Mouse (Mus musculus) stomach, embryonic 16.5 days (tissue): ENCODE measurements around the gene Zscan26. TPM values are rescaled to one million over a fixed set of nuclear protein-coding genes. Genes with fewer than 3 reads are reported as not detected.
A peak's percentile ranks its signal among the peaks of the same experiment; 100 is the strongest.
"Not testable (repeated sequence)": the region's sequence is repeated elsewhere in the genome, so short reads cannot be mapped to it uniquely, and the experiment has no call there.

Experiments used
- ATAC-seq: fragments of 200-750 bp; cut with Nextera tagmentation; 2 replicates; pipeline ENCODE4 v1.8.0; 2017; ENCODE audit warnings: moderate number of reproducible peaks, moderate TSS enrichment; ENCODE audit not compliant: insufficient read depth, low FRiP score
- H3K27ac ChIP-seq: fragments of 300-500 bp; sonication (generic); 2 replicates; pipeline ENCODE4 v1.5.1; 2014; ENCODE audit warnings: low read length
- H3K27me3 ChIP-seq: fragments of 300-500 bp; sonication (generic); 2 replicates; pipeline ENCODE4 v1.6.1; 2014; ENCODE audit warnings: low read length, control low read depth, mixed read lengths; ENCODE audit not compliant: control insufficient read depth, insufficient read depth
- H3K36me3 ChIP-seq: fragments of 300-500 bp; sonication (generic); 2 replicates; pipeline ENCODE4 v1.6.1; 2014; ENCODE audit warnings: low read length; ENCODE audit not compliant: control insufficient read depth, insufficient read depth
- H3K4me1 ChIP-seq: fragments of 300-500 bp; sonication (generic); 2 replicates; pipeline ENCODE4 v1.6.1; 2014; ENCODE audit warnings: low read length, control low read depth, mixed read lengths; ENCODE audit not compliant: control insufficient read depth, insufficient read depth
- H3K4me2 ChIP-seq: fragments of 300-500 bp; sonication (generic); 2 replicates; pipeline ENCODE4 v1.6.1; 2014; ENCODE audit warnings: low read depth, low read length, mixed read lengths
- H3K4me3 ChIP-seq: fragments of 300-500 bp; sonication (generic); replicated peaks from 2 replicates; pipeline ENCODE4 v1.5.1; 2014; ENCODE audit warnings: mild to moderate bottlenecking, low read length
- H3K9ac ChIP-seq: fragments of 300-500 bp; sonication (generic); 2 replicates; pipeline ENCODE4 v1.6.1; 2014; ENCODE audit warnings: low read length
- H3K9me3 ChIP-seq: fragments of 300-500 bp; sonication (generic); replicated peaks from 2 replicates; pipeline ENCODE4 v1.6.1; 2016; ENCODE audit warnings: low read length, control low read depth; ENCODE audit not compliant: control insufficient read depth
- whole genome bisulfite sequencing: fragments of 180-500 bp; shearing (Covaris S2); extraction: QIAGEN DNeasy Blood & Tissue Kit; methylation state at CpG from one replicate; pipeline ENCODE4 v1.1.7; 2014; 5-methylcytosine and 5-hydroxymethylcytosine counted together
- polyA plus RNA-seq: library from polyadenylated mRNA; unstranded; fragments of >200 nt; fragmentation: Nextera tagmentation; extraction: Ambion mirVana; gene quantifications from 2 replicates; pipeline ENCODE4 v1.2.1, GENCODE M21; 2015

The Zscan26 gene
- polyA plus RNA-seq = 27.1 and 30.3 TPM in 2 replicates

DNA sequence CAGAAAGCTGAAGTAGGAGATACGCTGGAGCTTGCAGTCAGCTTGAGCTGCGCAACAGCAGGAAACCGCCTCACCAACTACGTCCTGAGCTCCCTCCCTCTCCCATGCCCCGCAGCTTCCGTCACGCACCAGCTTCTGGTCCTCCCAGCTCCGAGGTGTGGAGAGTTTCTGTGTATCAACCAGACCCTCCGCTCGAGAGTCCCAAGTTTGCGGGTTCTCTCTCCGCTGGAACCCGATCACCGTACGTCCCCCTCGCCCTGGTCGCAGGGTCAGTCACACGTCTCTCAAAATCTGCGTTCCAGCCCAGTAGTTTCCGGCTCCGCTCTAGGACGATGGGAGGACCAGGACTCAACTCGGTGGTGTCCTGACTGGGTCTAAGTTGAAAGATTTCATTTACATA, at the start of gene Zscan26:
Gene Zscan26 (minus strand): TSS at position 282 of the 400 bp plus-strand sequence.
- Histone ChIP-seq H3K4me2 (peak within 1 kb of the TSS; percentile 72), H3K9ac (peak within 1 kb of the TSS; percentile 80), H3K27ac (peak within 1 kb of the TSS; percentile 77), H3K4me1 (peaks cover 6% of the 10 kb centered on the region; the same call in 1 of the 2 replicates), H3K9me3 (no peaks in the 10 kb centered on the region), H3K4me3 (peak within 1 kb of the TSS; percentile 56), H3K36me3 (no peaks in the 10 kb centered on the region), H3K27me3 (no peaks in the 10 kb centered on the region)
- peak; percentile 85 for ATAC-seq
- WGBS = under 1% methylated on average over 23 of the region's 23 CpGs

DNA sequence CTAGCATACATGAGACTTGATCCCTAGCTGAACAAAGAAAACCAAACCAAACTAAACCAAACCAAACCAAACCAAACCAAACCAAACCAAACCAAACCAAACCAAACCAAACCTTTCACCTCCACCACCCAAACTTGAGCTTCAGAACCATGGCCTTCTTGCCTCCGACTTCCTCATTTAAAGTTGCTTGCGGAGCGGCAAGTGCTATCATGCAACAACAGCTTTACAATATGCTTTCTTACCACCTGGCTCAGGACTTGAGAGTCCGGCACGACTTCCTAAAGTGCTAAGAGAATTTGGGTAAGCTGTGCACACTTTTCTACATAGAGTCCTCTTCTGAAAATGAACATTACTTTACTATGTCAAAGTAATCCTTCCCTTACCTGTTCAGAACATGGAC, 48.8 kb upstream of the Zscan26 start:
- Histone ChIP-seq H3K4me2 (no peak overlapping the region), H3K4me3 (no peak overlapping the region), H3K27me3 (no peaks in the 10 kb centered on the region), H3K4me1 (0 out of 2 replicates have a peak, but pooled peaks cover 4% of the 10 kb centered on the region), H3K27ac (no peak overlapping the region), H3K9me3 (no peaks in the 10 kb centered on the region), H3K36me3 (no peaks in the 10 kb centered on the region), H3K9ac (no peak overlapping the region)
- 86% methylated on average over 5 of the region's 5 CpGs for WGBS
- ATAC-seq = no peak

DNA sequence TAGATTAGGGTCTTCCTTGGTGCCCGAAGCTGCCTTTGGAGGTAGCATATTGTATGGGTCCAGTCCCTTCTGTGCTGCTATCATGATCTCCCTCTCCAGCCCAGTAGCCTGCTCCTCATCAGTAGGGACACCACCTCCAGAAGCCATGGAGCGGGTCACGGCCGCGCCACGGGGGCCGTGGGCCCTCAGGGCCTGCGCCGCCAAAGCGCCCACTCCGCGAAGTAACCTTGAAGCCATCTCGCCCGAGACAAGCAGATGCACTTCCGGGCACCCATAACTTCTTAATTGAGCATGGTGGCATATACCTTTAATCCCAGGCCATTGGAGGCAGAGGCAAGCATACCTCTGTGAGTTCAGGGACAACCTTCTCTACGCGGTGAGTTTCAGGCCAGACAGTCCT, 47.7 kb upstream of the Zscan26 start, which contains the start of gene Gm11273:
Gene Gm11273 (minus strand): TSS at position 237 of the 400 bp plus-strand sequence.
- 90% methylated on average over 17 of the region's 17 CpGs for WGBS
- H3K9me3 ChIP-seq, H3K4me2 ChIP-seq, H3K9ac ChIP-seq, H3K27ac ChIP-seq, H3K36me3 ChIP-seq, H3K27me3 ChIP-seq, ATAC-seq, H3K4me3 ChIP-seq, H3K4me1 ChIP-seq: not testable (repeated sequence)

DNA sequence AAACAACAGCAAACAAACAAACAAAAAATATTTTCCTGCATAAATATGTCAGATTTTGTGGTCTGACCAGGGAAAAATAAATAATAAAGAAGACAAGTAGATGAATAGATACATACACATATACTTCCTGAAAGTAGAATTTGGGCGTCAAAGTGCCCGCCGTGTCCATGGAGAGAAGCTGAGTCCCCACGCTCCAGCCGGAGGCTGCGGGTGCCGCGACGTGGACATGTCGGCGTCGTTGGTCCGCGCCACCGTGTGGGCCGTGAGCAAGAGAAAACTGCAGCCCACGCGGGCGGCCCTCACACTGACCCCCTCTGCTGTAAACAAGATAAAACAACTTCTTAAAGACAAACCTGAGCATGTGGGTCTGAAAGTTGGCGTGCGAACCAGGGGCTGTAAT, 41.5 kb upstream of the Zscan26 start, which contains the start of gene AK157302:
Gene AK157302 (plus strand): TSS at position 144 of the 400 bp plus-strand sequence.
- no peak within 1 kb of the TSS for H3K9ac ChIP-seq
- 93% methylated on average over 21 of the region's 21 CpGs for WGBS
- no peaks in the 10 kb centered on the region for H3K36me3 ChIP-seq
- H3K27me3 ChIP-seq = no peaks in the 10 kb centered on the region
- H3K27ac ChIP-seq = no peak within 1 kb of the TSS
- ATAC-seq = no peak
- H3K4me2 ChIP-seq = no peak within 1 kb of the TSS
- H3K4me3 ChIP-seq = no peak within 1 kb of the TSS
- no peaks in the 10 kb centered on the region for H3K4me1 ChIP-seq
- H3K9me3 ChIP-seq = no peaks in the 10 kb centered on the region

DNA sequence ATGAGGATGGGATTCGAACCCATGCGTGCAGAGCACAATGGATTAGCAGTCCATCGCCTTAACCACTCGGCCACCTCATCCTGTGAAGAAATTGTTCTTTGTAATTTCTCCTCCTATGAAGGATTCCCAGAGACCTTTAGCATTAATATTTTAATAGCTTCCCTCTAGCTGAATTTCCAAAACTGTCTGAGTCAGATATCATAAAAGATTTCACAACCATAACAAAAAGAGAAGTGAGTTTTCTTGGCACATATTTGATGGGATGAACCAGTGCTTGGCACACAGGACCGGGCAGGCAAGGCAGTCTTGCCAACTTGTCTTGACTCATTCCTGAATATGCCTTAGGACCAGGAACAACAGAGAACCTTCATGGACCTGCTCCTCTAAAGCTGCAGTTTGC, 39.3 kb upstream of the Zscan26 start:
- Histone ChIP-seq H3K9me3 (no peaks in the 10 kb centered on the region), H3K27ac (no peak overlapping the region)
- ATAC-seq = no peak

DNA sequence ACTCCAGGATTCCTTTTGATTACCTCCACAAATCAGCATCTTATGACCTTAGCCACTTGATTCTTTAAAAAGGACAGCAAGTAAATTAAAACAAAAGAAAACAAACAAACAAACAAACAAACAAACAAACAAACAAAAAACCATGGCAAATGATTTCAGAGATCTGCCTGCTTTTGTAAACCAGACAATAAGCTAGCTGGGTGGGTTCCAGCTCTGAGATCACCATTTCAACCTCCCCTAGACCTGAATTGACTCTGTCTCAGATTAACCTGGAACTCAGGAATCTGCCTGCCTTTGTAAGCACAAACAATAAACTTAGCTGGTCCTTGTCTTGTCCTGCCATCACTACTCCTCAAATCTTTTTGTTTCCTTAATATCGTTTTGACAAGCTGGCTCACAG, 33.4 kb upstream of the Zscan26 start:
- no peaks in the 10 kb centered on the region for H3K36me3 ChIP-seq
- ATAC-seq = no peak
- H3K9me3 ChIP-seq = 0 out of 2 replicates have a peak, but pooled peaks cover 4% of the 10 kb centered on the region
- H3K9ac ChIP-seq = no peak overlapping the region
- H3K27ac ChIP-seq = no peak overlapping the region
- H3K4me3 ChIP-seq = no peak overlapping the region
- H3K4me2 ChIP-seq = no peak overlapping the region
- H3K4me1 ChIP-seq = no peaks in the 10 kb centered on the region
- H3K27me3 ChIP-seq = no peaks in the 10 kb centered on the region
- 89% methylated on average over 1 of the region's 1 CpGs for WGBS

More for the DNA sequence above, 39.3 kb upstream of the Zscan26 start:
- Histone ChIP-seq H3K4me1 (no peaks in the 10 kb centered on the region), H3K36me3 (no peaks in the 10 kb centered on the region), H3K27me3 (no peaks in the 10 kb centered on the region), H3K4me3 (no peak overlapping the region), H3K4me2 (no peak overlapping the region), H3K9ac (no peak overlapping the region)
- WGBS = 89% methylated on average over 5 of the region's 5 CpGs

DNA sequence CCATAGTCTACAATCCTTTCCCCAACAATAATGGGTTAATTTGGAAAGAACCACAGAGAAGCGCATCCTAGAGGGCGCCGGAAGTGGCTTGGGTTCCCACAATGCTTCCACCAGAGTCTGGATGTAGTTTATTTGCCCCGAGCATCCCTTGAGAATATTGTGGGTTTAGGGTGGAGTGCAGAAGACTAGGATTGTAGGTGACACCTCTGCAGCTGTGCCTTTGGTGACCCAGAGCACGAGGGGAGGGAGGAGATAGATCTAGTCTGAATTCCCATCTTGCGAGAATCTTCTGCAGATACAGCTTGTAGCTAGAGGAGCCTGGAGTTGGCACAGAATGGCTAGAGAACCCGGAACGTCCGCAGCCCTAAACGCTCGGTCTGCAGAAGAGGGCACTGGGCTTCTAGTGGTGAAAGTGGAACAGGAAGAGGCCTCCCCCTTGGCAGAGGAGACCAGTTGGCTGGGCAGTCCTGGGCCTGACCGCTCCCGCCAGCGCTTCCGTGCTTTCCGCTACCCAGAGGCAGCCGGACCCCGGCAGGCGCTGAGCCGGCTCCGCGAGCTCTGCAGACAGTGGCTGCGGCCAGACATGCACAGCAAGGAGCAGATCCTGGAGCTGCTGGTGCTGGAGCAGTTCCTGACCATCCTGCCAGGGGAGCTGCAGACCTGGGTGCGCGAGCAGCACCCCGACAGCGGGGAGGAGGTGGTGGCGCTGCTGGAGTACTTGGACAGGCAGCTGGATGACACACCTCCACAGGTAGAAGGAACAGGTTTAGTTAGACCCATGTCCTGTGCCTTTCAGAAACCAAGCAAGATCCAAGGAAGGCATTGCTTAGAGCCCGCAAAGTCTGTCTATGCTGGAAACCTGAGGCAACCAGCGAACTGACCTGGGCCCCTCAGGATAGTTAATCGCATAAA, 25.5 kb upstream of the Zscan26 start, which contains the start of the genes Zkscan4 and Gm10065:
Gene Zkscan4 (plus strand): TSS at position 149 of the 912 bp plus-strand sequence.
Gene Gm10065 (minus strand): TSS at position 683 of the 912 bp plus-strand sequence.
- Histone ChIP-seq H3K4me3 (peak within 1 kb of the TSS; percentile 71), H3K27ac (peak within 1 kb of the TSS; percentile 83), H3K9ac (peak within 1 kb of the TSS; percentile 78), H3K4me2 (peak within 1 kb of the TSS; percentile 68)
- not testable (repeated sequence) for H3K36me3 ChIP-seq, H3K27me3 ChIP-seq, H3K4me1 ChIP-seq, H3K9me3 ChIP-seq
- WGBS = 2% methylated on average over 30 of the region's 31 CpGs
- peak; percentile 83 for ATAC-seq

DNA sequence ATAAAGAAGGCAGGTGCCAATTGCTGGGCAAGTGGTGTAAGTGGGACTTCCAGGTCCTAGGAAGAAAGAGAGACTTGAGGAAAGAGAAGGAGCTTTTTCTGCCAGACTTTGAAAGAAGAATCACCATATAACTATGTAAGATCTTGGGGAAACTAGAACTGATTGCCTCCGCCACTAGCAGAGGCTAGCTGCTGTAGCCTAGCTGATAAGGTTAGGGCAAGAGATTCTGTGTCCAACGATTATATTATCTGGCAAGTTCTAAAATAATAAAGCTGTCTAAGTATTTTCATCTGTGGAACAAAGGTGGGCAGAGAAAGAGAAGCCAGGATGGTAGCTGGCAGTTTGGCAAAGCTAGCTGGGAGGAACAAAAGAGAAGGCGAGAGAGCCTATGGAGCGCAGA, 18.9 kb upstream of the Zscan26 start:
- no peak overlapping the region for H3K4me2 ChIP-seq
- no peak for ATAC-seq
- no peak overlapping the region for H3K27ac ChIP-seq
- no peaks in the 10 kb centered on the region for H3K4me1 ChIP-seq
- no peaks in the 10 kb centered on the region for H3K9me3 ChIP-seq
- WGBS = 43% methylated on average over 4 of the region's 4 CpGs
- peaks cover 2% of the 10 kb centered on the region; the same call in 1 of the 2 replicates for H3K27me3 ChIP-seq
- no peaks in the 10 kb centered on the region for H3K36me3 ChIP-seq
- H3K9ac ChIP-seq = no peak overlapping the region
- no peak overlapping the region for H3K4me3 ChIP-seq

DNA sequence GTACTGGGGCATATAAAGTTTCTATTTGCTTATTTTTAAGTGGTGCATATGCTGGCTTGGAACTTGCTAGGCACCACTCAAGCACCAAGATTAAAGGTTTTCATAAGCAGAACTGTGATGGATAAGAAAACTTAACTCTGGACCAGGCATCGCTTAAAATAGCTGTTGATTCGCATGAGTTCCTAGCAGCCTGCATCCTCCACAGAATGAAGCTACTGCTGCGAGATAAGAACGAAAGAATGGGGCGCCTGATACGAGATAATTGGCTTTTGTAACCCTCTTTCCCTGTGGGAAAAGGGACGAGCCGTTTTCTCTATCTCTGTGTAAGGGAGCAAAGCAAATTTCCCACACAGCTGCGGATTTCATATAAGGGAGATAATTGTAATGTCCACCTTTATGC, 15.6 kb upstream of the Zscan26 start:
- no peaks in the 10 kb centered on the region for H3K36me3 ChIP-seq
- peaks cover 2% of the 10 kb centered on the region; the same call in 1 of the 2 replicates for H3K27me3 ChIP-seq
- no peaks in the 10 kb centered on the region for H3K4me1 ChIP-seq
- no peak overlapping the region for H3K4me3 ChIP-seq
- H3K9me3 ChIP-seq = no peaks in the 10 kb centered on the region
- no peak overlapping the region for H3K9ac ChIP-seq
- H3K27ac ChIP-seq = no peak overlapping the region
- 29% methylated on average over 9 of the region's 9 CpGs for WGBS
- peak overlapping the region; percentile 97 for H3K4me2 ChIP-seq
- ATAC-seq = no peak
